Mouse (Mus musculus) heart, postnatal 36 days (tissue): ENCODE data around the gene Fbxo21. TPM values are rescaled to one million over a fixed set of nuclear protein-coding genes. Genes with fewer than 3 reads are reported as not detected.

Experiments
- DNase-seq, 2 experiments: peaks; one replicate each; pipeline ENCODE4 v3.0.0; 2021 to 2022
- intact Hi-C: fragments of 180-260 bp; cut with DNase I; formaldehyde crosslinking; loops from one replicate; pipeline ENCODE4 v1.15.1; 2025
- total RNA-seq, 2 experiments: library from RNA; stranded (reverse); gene quantifications; 2 replicates each; pipeline ENCODE4 v1.2.3; 2021

The Fbxo21 gene
- total RNA-seq, 2 experiments from 2014 or later = 35.8 to 42.6 TPM

DNA sequence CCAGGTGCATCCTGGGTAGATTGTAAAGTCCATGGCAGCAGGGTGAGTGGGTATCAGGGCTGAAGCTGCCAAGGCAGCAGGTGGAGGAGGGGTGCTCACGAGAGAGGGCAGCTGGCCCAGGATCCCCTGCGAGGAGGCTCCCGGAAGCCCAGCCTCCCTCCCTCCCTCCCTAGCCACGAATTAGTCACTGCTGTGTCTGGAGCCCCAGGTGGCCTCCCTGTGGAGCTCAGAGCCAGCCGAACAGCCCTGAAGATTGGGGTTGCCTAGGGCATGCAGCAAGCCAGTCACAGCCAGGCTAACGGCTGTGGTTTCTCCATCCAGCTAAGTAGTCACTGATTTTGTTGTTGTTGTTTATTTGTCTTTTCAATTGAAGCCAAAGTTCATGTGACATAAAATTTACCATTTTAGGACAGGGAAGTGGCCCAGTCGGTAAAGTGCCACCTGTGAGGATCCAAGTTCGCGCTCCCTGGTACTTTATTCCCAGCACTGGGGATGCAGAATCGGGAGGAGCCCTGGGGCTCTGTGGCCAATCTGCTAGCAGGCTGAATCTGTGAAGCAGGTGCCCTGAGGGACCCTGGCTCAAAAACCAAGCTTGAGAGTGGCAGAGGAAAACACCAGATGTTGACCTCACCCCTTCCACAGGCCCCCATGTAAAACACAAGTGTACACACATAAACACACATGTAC, 61.4 kb downstream of the Fbxo21 start:
- DNase-seq = no peak
- intact Hi-C loops = no loop called here

GRCm38 (mm10) chr5:118039241-118039668, 62.7 kb downstream of the Fbxo21 start:
- intact Hi-C loops = no loop called here
- no peak for DNase-seq

DNA sequence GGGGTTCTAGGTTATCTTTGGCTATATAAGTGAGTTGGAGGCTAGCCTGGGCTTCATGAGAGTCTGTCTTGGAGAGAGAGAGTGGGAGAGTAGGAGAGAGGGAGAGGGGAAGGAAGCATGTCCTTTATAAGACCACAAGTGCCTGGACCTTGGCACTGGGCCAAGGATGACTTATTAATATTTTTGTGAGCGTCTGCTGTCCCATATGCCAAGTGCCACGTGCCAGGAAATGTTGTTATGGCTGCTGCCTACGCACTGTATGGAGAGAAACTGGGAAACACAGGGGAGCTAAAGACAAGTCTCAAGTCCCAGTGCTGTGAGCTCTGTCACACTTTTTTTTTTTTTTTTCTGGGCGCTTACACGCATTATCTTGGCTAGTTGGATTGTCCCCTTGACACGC, 66.1 kb downstream of the Fbxo21 start:
- intact Hi-C loops = no loop called here
- DNase-seq = no peak

DNA sequence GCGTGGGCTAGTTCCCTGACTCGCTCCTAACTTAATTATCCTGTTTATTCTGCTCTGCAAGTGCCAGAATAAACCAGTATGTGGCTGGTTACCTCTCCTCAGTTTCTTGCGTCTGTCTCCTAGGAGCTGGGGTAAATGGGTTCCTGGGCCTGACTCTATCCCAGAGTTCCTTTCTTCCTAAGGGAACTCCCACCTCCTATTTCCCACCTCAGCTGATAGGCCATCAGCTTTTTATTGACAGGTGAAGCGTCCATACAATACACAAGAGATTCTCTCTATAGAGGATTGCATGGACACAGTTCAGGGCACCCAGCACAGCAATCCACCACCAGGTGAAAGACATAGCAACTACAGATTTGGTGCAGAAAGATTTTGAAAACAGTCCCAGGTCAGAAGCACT, 67.2 kb downstream of the Fbxo21 start:
- intact Hi-C loops = no loop called here
- no peak for DNase-seq

DNA sequence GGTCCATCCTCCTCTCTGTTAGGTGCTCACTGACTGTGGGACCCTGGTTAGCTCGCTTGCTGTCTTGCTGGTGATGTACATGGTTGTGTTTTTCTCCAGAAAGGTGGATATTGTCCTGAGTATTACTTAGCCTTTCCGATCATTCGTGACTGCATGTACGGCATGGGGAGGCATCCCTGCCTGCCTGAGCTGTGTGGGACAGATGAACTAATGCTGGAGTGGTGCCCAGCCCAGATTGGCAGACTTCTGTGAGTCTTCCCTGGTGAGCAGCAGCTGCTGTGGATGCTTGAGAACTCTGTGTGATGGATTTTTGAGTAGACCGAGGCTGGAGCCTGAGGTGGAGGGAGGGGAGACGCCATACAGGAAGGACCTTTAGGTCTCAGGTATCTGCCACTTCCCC, 68.4 kb downstream of the Fbxo21 start:
- no peak for DNase-seq
- intact Hi-C loops = no loop called here

DNA sequence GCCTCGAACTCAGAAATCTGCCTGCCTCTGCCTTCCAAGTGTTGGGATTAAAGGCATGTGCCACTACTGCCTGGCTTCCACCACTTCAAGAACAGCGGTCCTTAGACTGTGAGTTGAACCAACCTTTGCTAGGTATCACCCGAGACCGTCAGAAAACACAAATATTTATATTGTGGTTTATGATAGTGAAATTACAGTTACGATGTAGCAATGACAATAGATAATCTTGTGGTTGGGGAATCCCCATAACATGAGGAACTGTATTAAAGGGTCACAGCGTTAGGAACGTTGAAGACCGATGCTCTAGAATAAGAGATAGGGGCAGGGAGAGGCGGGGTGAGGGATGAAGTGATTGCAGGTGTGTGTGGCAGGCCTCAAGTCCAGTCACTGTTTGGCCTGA, 68.9 kb downstream of the Fbxo21 start:
- no peak for DNase-seq
- intact Hi-C loops = no loop called here

DNA sequence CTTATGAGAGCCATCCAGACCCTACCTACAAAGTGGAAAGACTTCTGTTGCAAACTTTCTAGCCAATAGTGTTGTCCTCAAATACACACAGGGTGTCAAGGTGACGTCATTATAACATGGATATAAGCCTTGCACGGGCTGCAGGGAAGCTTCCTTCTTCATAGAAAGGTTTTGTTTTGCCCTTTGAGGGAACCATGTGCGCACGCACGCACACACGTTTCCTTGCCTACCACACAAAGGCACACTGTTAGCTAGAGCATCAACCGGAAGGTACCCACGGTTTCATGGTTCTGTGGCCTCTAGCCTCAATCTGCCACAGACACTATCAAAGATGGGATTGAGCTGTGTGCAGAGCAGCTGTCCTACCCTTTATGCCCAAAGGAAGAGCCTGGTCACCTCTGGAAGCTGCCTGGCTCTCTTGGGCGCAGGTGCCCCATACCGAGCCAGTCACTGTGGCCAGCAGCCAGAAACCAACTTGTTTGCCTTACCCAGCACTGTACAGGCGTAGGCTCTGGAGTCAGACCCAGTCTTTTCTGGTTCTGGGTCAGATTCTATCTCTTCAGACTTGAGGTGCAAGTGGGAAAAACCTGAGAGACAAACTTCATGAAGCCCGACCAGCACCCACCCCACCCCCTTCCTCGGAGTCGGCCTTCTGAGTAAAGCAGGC, 70.7 kb downstream of the Fbxo21 start:
- DNase-seq = no peak

GRCm38 (mm10) chr5:118048412-118048811, 71.9 kb downstream of the Fbxo21 start:
- intact Hi-C loops = no loop called here
- DNase-seq = no peak

More for the DNA sequence above, 70.7 kb downstream of the Fbxo21 start:
- intact Hi-C loops = no loop called here

DNA sequence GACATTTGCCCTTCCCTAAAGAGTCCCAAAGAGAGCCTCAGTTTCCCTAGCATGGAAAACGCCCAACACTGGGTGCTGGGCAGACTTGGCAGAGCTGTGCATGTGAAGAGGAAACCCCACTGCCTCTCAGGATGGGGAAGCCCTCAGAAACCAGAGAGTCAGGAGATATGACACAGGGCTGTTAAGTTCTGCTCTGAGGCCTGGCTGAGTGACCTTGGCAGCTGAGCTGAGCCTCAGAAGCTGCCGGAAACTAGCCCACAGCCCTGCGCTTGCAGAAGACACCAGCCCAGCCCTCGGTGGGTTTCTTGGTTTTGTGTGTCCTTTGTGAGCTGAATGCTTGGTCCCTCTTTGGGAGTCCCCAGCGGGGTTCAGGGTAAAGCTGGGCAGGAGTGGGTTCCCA, 72.4 kb downstream of the Fbxo21 start:
- intact Hi-C loops = no loop called here
- DNase-seq = no peak

DNA sequence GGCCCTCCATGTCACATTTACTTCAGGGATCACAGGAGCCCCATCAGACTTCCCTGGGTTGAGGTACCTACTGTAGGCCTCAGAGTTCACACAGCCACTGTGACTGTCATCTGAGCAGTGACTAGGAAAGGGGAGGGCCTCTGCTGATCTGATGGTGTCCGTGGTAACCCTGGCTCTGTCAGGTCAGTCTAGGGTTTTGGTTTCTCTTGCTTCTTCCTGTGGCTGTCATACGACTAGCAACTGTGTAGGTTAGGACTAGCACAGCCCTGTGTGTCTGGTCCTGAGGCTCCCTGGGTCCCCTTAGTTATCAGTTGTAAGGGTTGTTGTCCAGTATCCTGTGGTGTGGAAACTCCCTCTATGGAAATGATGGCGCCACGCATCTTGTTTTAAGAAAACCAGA, 74.2 kb downstream of the Fbxo21 start:
- no peak for DNase-seq
- intact Hi-C loops = no loop called here

DNA sequence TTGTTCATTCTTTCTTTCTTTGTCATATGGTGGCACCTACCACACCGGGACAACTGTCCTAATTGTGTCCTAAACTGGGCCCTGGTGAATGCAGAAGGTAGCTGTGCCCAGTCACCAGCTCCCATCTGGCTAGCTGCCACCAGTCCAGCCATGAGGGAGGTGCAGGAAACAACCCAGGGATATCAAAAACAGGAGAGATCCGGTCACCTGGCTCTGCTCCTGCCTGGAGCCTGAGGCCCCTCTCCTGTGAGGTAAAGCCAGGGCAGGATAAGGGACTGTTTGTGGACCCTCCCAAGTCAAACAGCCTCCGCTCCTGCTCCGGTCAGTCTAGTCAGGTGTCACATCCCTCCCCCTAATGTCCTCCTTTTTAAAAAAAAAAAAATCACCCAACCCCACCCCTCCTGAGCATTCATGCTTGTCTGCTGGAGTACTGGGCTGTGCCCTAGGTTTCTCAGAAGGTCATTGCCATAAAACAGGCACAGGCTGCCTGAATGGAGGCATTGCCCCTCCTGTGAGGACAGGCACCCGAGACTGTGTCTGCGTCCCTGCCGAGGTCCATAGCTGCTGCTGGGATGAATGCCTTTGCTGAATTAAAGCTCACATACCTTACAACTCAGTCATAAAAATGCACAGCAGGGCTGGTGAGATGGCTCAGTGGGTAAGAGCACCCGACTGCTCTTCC, 75.6 kb downstream of the Fbxo21 start:
- DNase-seq = no peak
- intact Hi-C loops = no loop called here

- intact Hi-C loops = no loop called here
These were observed 76.7 kb downstream of the Fbxo21 start for GRCm38 (mm10) chr5:118053205-118053604.

GRCm38 (mm10) chr5:118057508-118058111, 81.1 kb downstream of the Fbxo21 start:
- intact Hi-C loops = loop anchor here (2.0 kb wide), 1 partner anchor 29 kb away; no protein-coding TSS in a partner anchor
- DNase-seq = peak in 1 of 2 experiments; percentile 47

More at GRCm38 (mm10) chr5:118053205-118053604, 76.7 kb downstream of the Fbxo21 start:
- no peak for DNase-seq

- intact Hi-C loops = loop anchor here (2.0 kb wide), 1 partner anchor 30 kb away; no protein-coding TSS in a partner anchor
- peak in 1 of 2 experiments; percentile 56 for DNase-seq
These were observed 82.3 kb downstream of the Fbxo21 start for GRCm38 (mm10) chr5:118058858-118059257.

DNA sequence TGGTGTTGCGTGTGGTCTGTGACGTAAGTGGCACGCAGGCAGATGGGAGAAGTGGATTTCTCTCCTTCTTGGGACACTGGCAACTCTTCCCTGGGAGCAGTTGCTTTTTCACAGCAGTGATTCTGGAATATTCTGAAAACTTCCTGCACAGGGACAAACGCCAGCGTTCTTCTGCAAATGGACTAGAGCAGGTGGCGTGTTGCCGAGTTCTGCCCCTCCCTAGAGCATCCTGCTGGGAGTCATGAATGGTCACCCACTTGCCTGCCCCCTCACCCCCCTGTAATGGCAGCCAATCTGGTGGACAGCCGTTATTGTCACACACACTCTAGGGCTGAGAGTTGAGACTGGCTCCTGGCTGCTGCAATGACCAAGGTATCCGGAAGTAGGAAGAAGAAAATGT, 83.1 kb downstream of the Fbxo21 start:
- intact Hi-C loops = loop anchor here (2.0 kb wide), 1 partner anchor 31 kb away; no protein-coding TSS in a partner anchor
- no peak for DNase-seq

Other genes with a start within 250 kb of the Fbxo21 start
- gene Nos1, start 195.7 kb upstream of the Fbxo21 start, total RNA-seq = under 1 TPM; 0.22 to 0.50 TPM
- gene Tesc, start 51.0 kb downstream of the Fbxo21 start, total RNA-seq = 100 to 1,000 TPM; 218 to 224 TPM
- 10 to 100 TPM; 39.0 to 42.7 TPM for gene Fbxw8, start 178.7 kb downstream of the Fbxo21 start, total RNA-seq
- under 1 TPM; 0.44 to 0.62 TPM for gene Hrk, start 187.9 kb downstream of the Fbxo21 start, total RNA-seq